Comparison of ENCODE assay signal across 8 mouse cellular contexts in genomic region chr2:145557361-145557931, GRCm38 (mm10).
A peak's percentile ranks its signal among the peaks of the same experiment; 100 is the strongest.
DNase-seq lines count a peak whose midpoint lies in the region; ATAC-seq lines count a peak whose summit lies in the region.

No protein-coding gene starts in this region.

- peak; percentile 92 for ATAC-seq in frontal cortex, adult (ENCODE audit: low TSS enrichment)
- peak; percentile 50; the same call in 1 of the 2 replicates for ATAC-seq in monocyte, adult 5-6 weeks (replicated peaks; ENCODE audit: insufficient number of reproducible peaks, low FRiP score, low TSS enrichment, poor library complexity, severe bottlenecking)

- DNase-seq in frontal cortex, postnatal 10 days (ENCODE audit: low spot score in 2 of 2): no peak
- peak; percentile 10 for DNase-seq in thymus, postnatal 14 days
- no peak for DNase-seq in thymus, postnatal 36 days
- peak; percentile 9 for DNase-seq in fibroblast of lung, adult 2 months (ENCODE audit: low read depth)
- peak; percentile 68 for DNase-seq in layer of hippocampus, adult 9-10 months (ENCODE audit: low spot score)
- no peak for DNase-seq in urinary bladder, adult 18-20 months (ENCODE audit: low spot score in 2 of 2)

Comparison
In these comparisons a context has a peak if more than half of its experiments do, and no peak if none do; other contexts are left out.
1. DNase-seq: peak in thymus, postnatal 14 days (single experiment), fibroblast of lung, adult 2 months (single experiment) and layer of hippocampus, adult 9-10 months (single experiment); none in frontal cortex, postnatal 10 days (0 of 2), thymus, postnatal 36 days (0 of 2) and urinary bladder, adult 18-20 months (0 of 2).